In genomic region chr2:158692191-158692590, GRCm38 (mm10) we compare ENCODE assay signal across 23 mouse cellular contexts. TPM values are rescaled to one million over a fixed set of nuclear protein-coding genes. Genes with fewer than 3 reads are reported as not detected.
DNase-seq lines count a peak whose midpoint lies in the region; ATAC-seq and TF ChIP-seq lines count a peak whose summit lies in the region.
"Had no signal": no experiment of that assay in that cellular context is flagged by ENCODE, and none has a peak within 500 bp of the region (broad histone marks: within the 10 kb centered on the region; RNA-seq: fewer than 3 reads in every experiment).

No protein-coding gene starts in this region.

- H3K4me3 ChIP-seq in layer of hippocampus, adult 2 months: 0 out of 2 replicates have a peak overlapping the region, but pooled peaks have one; percentile 17
- H3K4me3 ChIP-seq: forebrain, embryonic 10.5 days; forebrain, embryonic 13.5 days; heart, embryonic 13.5 days had no signal

- peak; percentile 21 for ATAC-seq in frontal cortex, adult (ENCODE audit: low TSS enrichment)
- ATAC-seq: forebrain, embryonic 13.5 days; forebrain, embryonic 16.5 days; hindbrain, postnatal 0 days; inflammation-experienced regulatory T-cells, adult 6 months; Patski had no signal

- no peak for DNase-seq in frontal cortex, postnatal 10 days (ENCODE audit: low spot score in 2 of 2)
- no peak for DNase-seq in layer of hippocampus, adult 2 months (ENCODE audit: low spot score in 2 of 2)
- no peak for DNase-seq in layer of hippocampus, postnatal 14 days (ENCODE audit: low spot score in 2 of 2)
- DNase-seq in right cerebral cortex, adult 18-20 months: peak; percentile 47
- no peak for DNase-seq in right cerebral cortex, postnatal 14 days
- DNase-seq in adrenal gland, postnatal 36 days: no peak
- DNase-seq: adrenal gland, postnatal 10 days; cerebellum, adult 11-12 months; cerebellum, adult 9-10 months; cerebellum, postnatal 14 days; gastrocnemius, postnatal 10 days; heart, adult 11 months; heart, postnatal 14 days; heart, postnatal 4 days had no signal

- H3K27ac ChIP-seq in layer of hippocampus, adult 2 months: peak overlapping the region; percentile 54
- H3K27ac ChIP-seq: forebrain, embryonic 10.5 days; forebrain, embryonic 13.5 days; heart, embryonic 13.5 days; hindbrain, embryonic 14.5 days; hindbrain, postnatal 0 days had no signal

- TF ChIP-seq CTCF in layer of hippocampus, adult 2 months (conservative IDR thresholded peaks at IDR 0.05): no peak

RNA-seq across cellular contexts. Expression of gene Ppp1r16b, which starts 27.0 kb away (rescaled TPM):
- total RNA-seq in layer of hippocampus, adult 2 months (2021): 100 to 1,000 TPM; 147 to 150 TPM
- total RNA-seq in layer of hippocampus, postnatal 14 days (2021): 10 to 100 TPM; 97.4 to 97.9 TPM
- 10 to 100 TPM in 1 of 2 experiments, 1 to 10 TPM in 1; 8.8 to 14.1 TPM for total RNA-seq in adrenal gland, postnatal 36 days (2021)

Comparison
In these comparisons a context has a peak if more than half of its experiments do, and no peak if none do; other contexts are left out.
1. RNA of gene Ppp1r16b, which starts 27.0 kb away (total RNA-seq): 147 to 150 TPM in layer of hippocampus, adult 2 months and 97.4 to 97.9 TPM in layer of hippocampus, postnatal 14 days; 8.8 to 14.1 TPM in adrenal gland, postnatal 36 days; every median in the first group is over 4 times any median in the second.